Mouse (Mus musculus) heart, postnatal 10 days (tissue): Measurements from ENCODE around the gene Tmem238. TPM values are rescaled to one million over a fixed set of nuclear protein-coding genes. Genes with fewer than 3 reads are reported as not detected.
A peak's percentile ranks its signal among the peaks of the same experiment; 100 is the strongest.
"Not testable (repeated sequence)": the region's sequence is repeated elsewhere in the genome, so short reads cannot be mapped to it uniquely, and the experiment has no call there.

Experiments used
- DNase-seq, 2 experiments: peaks; one replicate each; pipeline ENCODE4 v3.0.0; 2021
- intact Hi-C: fragments of 180-260 bp; cut with DNase I; formaldehyde crosslinking; loops from one replicate; pipeline ENCODE4 v1.15.1; 2025
- total RNA-seq, 2 experiments: library from RNA; stranded (reverse); gene quantifications; 2 replicates each; pipeline ENCODE4 v1.2.3; 2021

The Tmem238 gene
- 1 to 10 TPM; 3.7 to 4.2 TPM for total RNA-seq

- DNase-seq = peak in 1 of 2 experiments; percentile 63
- intact Hi-C loops = loop anchor here (5.0 kb wide), 1 partner anchor 82 kb away; no protein-coding TSS in a partner anchor
These were observed at the start of gene Tmem238 for GRCm38 (mm10) chr7:4789436-4789935. Gene Tmem238, minus strand, starts transcription at chr7:4789656.

GRCm38 (mm10) chr7:4837639-4838038 is 48.2 kb upstream of the Tmem238 start:
- DNase-seq = no peak
- intact Hi-C loops = no loop called here

- peak; percentile 44 to 61 for DNase-seq
- intact Hi-C loops = no loop called here
These were observed 46.9 kb upstream of the Tmem238 start for GRCm38 (mm10) chr7:4836351-4836792.

GRCm38 (mm10) chr7:4835631-4836327 is 46.3 kb upstream of the Tmem238 start:
- intact Hi-C loops = no loop called here
- no peak for DNase-seq

- no peak for DNase-seq
These were observed 41.0 kb upstream of the Tmem238 start for GRCm38 (mm10) chr7:4830476-4830875.

GRCm38 (mm10) chr7:4825365-4825764 is 35.9 kb upstream of the Tmem238 start:
- DNase-seq = no peak
- intact Hi-C loops = no loop called here

More at GRCm38 (mm10) chr7:4830476-4830875, 41.0 kb upstream of the Tmem238 start:
- intact Hi-C loops = no loop called here

GRCm38 (mm10) chr7:4822162-4822907 is 32.9 kb upstream of the Tmem238 start:
- no peak for DNase-seq
- intact Hi-C loops = loop anchor here (5.0 kb wide), 1 partner anchor 75 kb away; no protein-coding TSS in a partner anchor

GRCm38 (mm10) chr7:4821690-4822089 is 32.2 kb upstream of the Tmem238 start:
- DNase-seq = no peak
- intact Hi-C loops = loop anchor here (5.0 kb wide), 1 partner anchor 76 kb away; no protein-coding TSS in a partner anchor

- DNase-seq = not testable (repeated sequence)
- intact Hi-C loops = loop anchor here (5.0 kb wide), 1 partner anchor 76 kb away; no protein-coding TSS in a partner anchor
These were observed 31.5 kb upstream of the Tmem238 start for GRCm38 (mm10) chr7:4820925-4821324.

- intact Hi-C loops = loop anchor here (5.0 kb wide), 1 partner anchor 126 kb away; no protein-coding TSS in a partner anchor
- no peak for DNase-seq
These were observed 27.1 kb upstream of the Tmem238 start for GRCm38 (mm10) chr7:4816559-4816958.

- DNase-seq = no peak
These were observed 23.8 kb upstream of the Tmem238 start for GRCm38 (mm10) chr7:4813105-4813791.

GRCm38 (mm10) chr7:4812303-4813104 is 23.0 kb upstream of the Tmem238 start, which contains the start of gene Ube2s:
Gene Ube2s, minus strand, starts transcription at chr7:4812590.
- DNase-seq = peak; percentile 98 to 99
- intact Hi-C loops = loop anchor here (5.0 kb wide), 3 partner anchors 105 to 250 kb away; partner anchors contain the start of genes Fiz1, U2af2, Zfp524 and Zfp628

More at GRCm38 (mm10) chr7:4813105-4813791, 23.8 kb upstream of the Tmem238 start:
- intact Hi-C loops = loop anchor here (5.0 kb wide), 3 partner anchors 104 to 249 kb away; partner anchors contain the start of genes Fiz1, U2af2, Zfp524 and Zfp628

- DNase-seq = no peak
- intact Hi-C loops = loop anchor here (2.0 to 5.0 kb wide), 4 partner anchors 19 to 250 kb away; partner anchors contain the start of genes Fiz1, Rpl28, U2af2 and Zfp524
These were observed 22.4 kb upstream of the Tmem238 start for GRCm38 (mm10) chr7:4811842-4812302.

- not testable (repeated sequence) for DNase-seq
- intact Hi-C loops = loop anchor here (2.0 to 5.0 kb wide), 4 partner anchors 18 to 251 kb away; partner anchors contain the start of genes Fiz1, Rpl28, U2af2 and Zfp524
These were observed 21.7 kb upstream of the Tmem238 start for GRCm38 (mm10) chr7:4811131-4811530.

GRCm38 (mm10) chr7:4806716-4807115 is 17.3 kb upstream of the Tmem238 start:
- intact Hi-C loops = loop anchor here (2.0 kb wide), 1 partner anchor 250 kb away; no protein-coding TSS in a partner anchor
- DNase-seq = peak; percentile 50 to 61

- intact Hi-C loops = no loop called here
- no peak for DNase-seq
These were observed 12.8 kb upstream of the Tmem238 start for GRCm38 (mm10) chr7:4802247-4802646.

- DNase-seq = peak; percentile 32 to 42
- intact Hi-C loops = loop anchor here (2.0 kb wide), 1 partner anchor 239 kb away; no protein-coding TSS in a partner anchor
These were observed 6.4 kb upstream of the Tmem238 start for GRCm38 (mm10) chr7:4795767-4796433.

GRCm38 (mm10) chr7:4794631-4795168 is 5.2 kb upstream of the Tmem238 start:
- intact Hi-C loops = no loop called here
- DNase-seq = no peak
